Mouse (Mus musculus) cerebellum, adult 2 months (tissue): ENCODE measurements around the gene Dcaf12.
A peak's percentile ranks its signal among the peaks of the same experiment; 100 is the strongest.

Source experiments
- CTCF ChIP-seq: fragments of 200-500 bp; IDR thresholded peaks from 2 replicates; pipeline ENCODE4 v1.5.1; 2011; ENCODE audit warnings: low read depth, mild to moderate bottlenecking, control low read depth, low read length, moderate library complexity, borderline replicate concordance; ENCODE audit not compliant: insufficient read depth
- POLR2A ChIP-seq: fragments of 200-500 bp; IDR thresholded peaks from 2 replicates; pipeline ENCODE4 v1.6.1; 2011; ENCODE audit warnings: low read length, control low read depth, borderline replicate concordance; ENCODE audit not compliant: insufficient read depth

DNA sequence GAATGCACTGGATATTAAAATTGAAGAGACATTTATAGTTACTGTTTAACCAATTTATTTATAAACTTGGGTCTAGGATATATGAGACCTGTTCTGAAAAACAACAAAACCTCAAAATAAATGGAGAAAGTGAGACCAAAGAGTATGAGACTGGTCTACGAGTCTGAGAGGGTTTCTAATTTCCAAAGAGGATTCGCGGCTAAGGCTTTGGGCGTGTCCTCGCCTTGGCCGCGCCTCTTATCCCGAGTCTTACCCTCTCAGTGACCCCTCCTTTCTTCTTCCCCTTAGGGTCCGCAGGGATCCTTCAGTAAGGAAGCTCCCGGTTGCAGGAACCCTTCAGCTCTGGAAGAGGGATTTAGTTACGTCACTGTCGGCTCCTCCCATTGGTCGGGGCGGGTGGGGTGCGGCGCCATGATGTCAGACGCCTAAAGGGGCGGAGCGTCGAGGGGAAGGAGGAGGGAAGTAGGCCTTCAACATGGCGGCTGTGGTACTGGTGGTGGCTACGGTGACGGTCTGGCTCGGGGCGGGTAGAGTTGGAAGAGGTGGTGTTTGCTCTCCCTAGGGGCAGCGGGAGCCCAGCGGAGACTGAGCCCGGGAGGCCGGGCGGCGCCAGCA lies 34.0 kb upstream of the Dcaf12 start, which contains the start of gene Ubap1:
- no peak for TF ChIP-seq CTCF
- TF ChIP-seq POLR2A: peak; percentile 84
